Mouse (Mus musculus) lung, postnatal 0 days (tissue): Measurements from ENCODE around the gene Tex16. TPM values are rescaled to one million over a fixed set of nuclear protein-coding genes. Genes with fewer than 3 reads are reported as not detected.

Experiments
- ATAC-seq: fragments of 200-750 bp; cut with Nextera tagmentation; 2 replicates; pipeline ENCODE4 v1.8.0; 2017; ENCODE audit warnings: moderate library complexity
- DNase-seq: peaks from one replicate; pipeline ENCODE4 v3.0.0-alpha.2; 2016; ENCODE audit warnings: low spot score
- H3K27ac ChIP-seq: fragments of 300-500 bp; sonication (generic); 2 replicates; pipeline ENCODE4 v1.5.1; 2014; ENCODE audit warnings: antibody characterized with exemption, mild to moderate bottlenecking, low read length, mixed read lengths
- H3K27me3 ChIP-seq: fragments of 300-500 bp; sonication (generic); replicated peaks from 2 replicates; pipeline ENCODE4 v1.6.1; 2014; ENCODE audit warnings: low read length, mixed read lengths; ENCODE audit not compliant: insufficient read depth
- H3K36me3 ChIP-seq: fragments of 300-500 bp; sonication (generic); 2 replicates; pipeline ENCODE4 v1.6.1; 2014; ENCODE audit warnings: low read length, mixed read lengths; ENCODE audit not compliant: insufficient read depth
- H3K4me1 ChIP-seq: fragments of 300-500 bp; sonication (generic); 2 replicates; pipeline ENCODE4 v1.6.1; 2014; ENCODE audit warnings: antibody characterized with exemption, low read depth, low read length, mixed read lengths; ENCODE audit not compliant: insufficient read depth
- H3K4me2 ChIP-seq: fragments of 300-500 bp; sonication (generic); replicated peaks from 2 replicates; pipeline ENCODE4 v1.6.1; 2014; ENCODE audit warnings: low read depth, mild to moderate bottlenecking, low read length, moderate library complexity, mixed read lengths
- H3K4me3 ChIP-seq: fragments of 300-500 bp; sonication (generic); 2 replicates; pipeline ENCODE4 v1.5.1; 2014; ENCODE audit warnings: low read depth, low read length
- H3K9ac ChIP-seq: fragments of 300-500 bp; sonication (generic); replicated peaks from 2 replicates; pipeline ENCODE4 v1.6.1; 2014; ENCODE audit warnings: low read depth, mild to moderate bottlenecking
- H3K9me3 ChIP-seq: fragments of 300-500 bp; sonication (generic); 2 replicates; pipeline ENCODE4 v1.6.1; 2016; ENCODE audit warnings: low read length, mixed read lengths
- CTCF ChIP-seq: IDR thresholded peaks from 2 replicates; pipeline ENCODE4 v1.5.1; 2016; ENCODE audit warnings: antibody characterized with exemption, mild to moderate bottlenecking
- EP300 ChIP-seq: IDR thresholded peaks from 2 replicates; pipeline ENCODE4 v1.6.1; 2016; ENCODE audit warnings: antibody characterized with exemption, mild to moderate bottlenecking, control low read depth
- WGBS: fragments of 180-500 bp; shearing (Covaris S2); extraction: QIAGEN DNeasy Blood & Tissue Kit; methylation state at CpG from one replicate; pipeline ENCODE4 v1.1.7; 2014; 5-methylcytosine and 5-hydroxymethylcytosine counted together
- polyA plus RNA-seq: library from polyadenylated mRNA; unstranded; fragments of >200 nt; fragmentation: Nextera tagmentation; extraction: Ambion mirVana; gene quantifications from 2 replicates; pipeline ENCODE4 v1.2.1, GENCODE M21; 2015

The Tex16 gene
- not detected in 2 replicates for polyA plus RNA-seq

DNA sequence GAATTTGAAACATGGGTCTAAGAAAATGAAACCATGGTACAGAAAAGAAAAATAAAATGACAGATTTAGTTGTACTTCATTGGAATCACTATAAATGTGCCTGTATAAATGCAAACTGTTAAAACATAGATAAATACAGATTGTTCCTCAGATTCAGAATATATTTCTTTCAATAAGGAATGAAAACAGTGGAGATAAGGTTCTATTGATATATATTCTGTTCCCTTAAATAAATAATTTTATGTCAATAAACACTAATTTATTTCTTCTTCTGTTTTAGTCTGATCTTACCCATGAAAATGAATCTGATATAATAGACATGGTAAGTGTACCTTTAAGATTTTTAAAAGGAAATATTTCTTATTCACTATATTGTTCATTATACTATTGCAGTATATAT, at the start of gene Tex16:
Gene Tex16, plus strand, starts transcription at position 301 of the 400 bp plus-strand sequence.
- no peak within 1 kb of the TSS for H3K27ac ChIP-seq
- H3K4me3 ChIP-seq, result no peak within 1 kb of the TSS
- no peaks in the 10 kb centered on the region for H3K27me3 ChIP-seq
- H3K4me1 ChIP-seq, result no peaks in the 10 kb centered on the region
- H3K9me3 ChIP-seq, result no peaks in the 10 kb centered on the region
- H3K4me2 ChIP-seq, result no peak within 1 kb of the TSS
- TF ChIP-seq EP300, result no peak
- no peak for TF ChIP-seq CTCF
- H3K36me3 ChIP-seq, result no peaks in the 10 kb centered on the region
- DNase-seq, result no peak
- no peak for ATAC-seq
- H3K9ac ChIP-seq, result no peak within 1 kb of the TSS

GRCm38 (mm10) chrX:111999661-112000060, 11.1 kb upstream of the Tex16 start:
- DNase-seq (no peak), ATAC-seq (no peak)
- Histone ChIP-seq H3K4me2 (no peak overlapping the region), H3K9me3 (no peaks in the 10 kb centered on the region), H3K27ac (no peak overlapping the region), H3K4me1 (no peaks in the 10 kb centered on the region), H3K36me3 (no peaks in the 10 kb centered on the region), H3K4me3 (no peak overlapping the region), H3K27me3 (no peaks in the 10 kb centered on the region), H3K9ac (no peak overlapping the region)
- WGBS, result 5% methylated on average over 1 of the region's 1 CpGs
- TF ChIP-seq EP300 (no peak), CTCF (no peak)

Other genes with a start within 250 kb of the Tex16 start
- not detected in 2 replicates for gene Gm45194, start 119.6 kb upstream of the Tex16 start, polyA plus RNA-seq
- gene 4933403O08Rik, start 228.0 kb downstream of the Tex16 start, polyA plus RNA-seq, result not detected in 2 replicates